Mouse (Mus musculus) liver, postnatal 0 days (tissue): ENCODE measurements around the gene Nps. TPM values are rescaled to one million over a fixed set of nuclear protein-coding genes. Genes with fewer than 3 reads are reported as not detected.

Experiments
- ATAC-seq: fragments of 200-750 bp; cut with Nextera tagmentation; 2 replicates; pipeline ENCODE4 v1.8.0; 2017; ENCODE audit warnings: mild to moderate bottlenecking, moderate library complexity
- DNase-seq: peaks from one replicate; pipeline ENCODE4 v3.0.0-alpha.2; 2016
- H3K27ac ChIP-seq: fragments of 300-500 bp; sonication (generic); 2 replicates; pipeline ENCODE4 v1.5.1; 2014; ENCODE audit warnings: antibody characterized with exemption, moderate library complexity, mild to moderate bottlenecking, low read depth
- H3K27me3 ChIP-seq: fragments of 300-500 bp; sonication (generic); 2 replicates; pipeline ENCODE4 v1.6.1; 2014; ENCODE audit warnings: low read length, control low read depth, mixed read lengths; ENCODE audit not compliant: insufficient read depth
- H3K36me3 ChIP-seq: fragments of 300-500 bp; sonication (generic); replicated peaks from 2 replicates; pipeline ENCODE4 v1.6.1; 2014; ENCODE audit warnings: mild to moderate bottlenecking, control low read depth, low read length, moderate library complexity, mixed read lengths; ENCODE audit not compliant: insufficient read depth
- H3K4me1 ChIP-seq: fragments of 300-500 bp; sonication (generic); 2 replicates; pipeline ENCODE4 v1.6.1; 2014; ENCODE audit warnings: antibody characterized with exemption, mild to moderate bottlenecking, control low read depth; ENCODE audit not compliant: insufficient read depth
- H3K4me2 ChIP-seq: fragments of 300-500 bp; sonication (generic); 2 replicates; pipeline ENCODE4 v1.6.1; 2014; ENCODE audit warnings: low read depth, mild to moderate bottlenecking, low read length, moderate library complexity, mixed read lengths
- H3K4me3 ChIP-seq: fragments of 300-500 bp; sonication (generic); 2 replicates; pipeline ENCODE4 v1.5.1; 2014; ENCODE audit warnings: low read depth, low read length
- H3K9ac ChIP-seq: fragments of 300-500 bp; sonication (generic); replicated peaks from 2 replicates; pipeline ENCODE4 v1.6.1; 2014; ENCODE audit warnings: mild to moderate bottlenecking, moderate library complexity
- H3K9me3 ChIP-seq: fragments of 300-500 bp; sonication (generic); 2 replicates; pipeline ENCODE4 v1.6.1; 2016; ENCODE audit warnings: mild to moderate bottlenecking, control low read depth, low read length, mixed read lengths
- CTCF ChIP-seq: sonication (generic); IDR thresholded peaks from 2 replicates; pipeline ENCODE4 v1.5.1; 2016; ENCODE audit warnings: antibody characterized with exemption, low read depth
- EP300 ChIP-seq: IDR thresholded peaks from 2 replicates; pipeline ENCODE4 v1.6.1; 2016; ENCODE audit warnings: antibody characterized with exemption, low read depth, mild to moderate bottlenecking
- WGBS: fragments of 180-500 bp; shearing (Covaris S2); extraction: QIAGEN DNeasy Blood & Tissue Kit; methylation state at CpG from one replicate; pipeline ENCODE4 v1.1.7; 2014; ENCODE audit not compliant: insufficient replicate concordance; 5-methylcytosine and 5-hydroxymethylcytosine counted together
- polyA plus RNA-seq: library from polyadenylated mRNA; unstranded; fragments of >200 nt; fragmentation: Nextera tagmentation; extraction: Ambion mirVana; gene quantifications from 2 replicates; pipeline ENCODE4 v1.2.1, GENCODE M21; 2015

The Nps gene
- polyA plus RNA-seq, 1 experiment from 2014 or later = 0.08 TPM

DNA sequence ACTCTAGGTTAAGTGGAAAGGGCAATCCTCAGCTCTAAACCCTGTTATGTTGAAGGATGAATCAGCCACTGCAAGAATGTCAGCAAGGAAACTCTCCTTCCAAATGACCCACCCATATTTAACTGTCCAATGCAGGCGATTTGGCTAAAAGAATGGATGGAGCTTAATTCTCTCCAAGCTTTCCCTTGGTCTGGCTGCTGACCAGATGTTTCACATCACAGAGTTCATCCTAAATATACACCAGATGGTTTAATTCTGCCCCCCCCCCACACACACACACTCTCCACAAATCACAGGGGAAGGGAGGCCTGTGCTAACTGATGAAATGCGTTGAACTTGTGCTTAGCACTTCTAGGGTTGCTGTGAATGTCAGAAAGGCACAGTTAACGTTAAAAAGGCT is 21.4 kb upstream of the Nps start:
- H3K9ac ChIP-seq = no peak overlapping the region
- TF ChIP-seq EP300 (no peak), CTCF (no peak)
- WGBS = 66% methylated on average over 3 of the region's 3 CpGs
- H3K4me1 ChIP-seq = no peaks in the 10 kb centered on the region
- no peak overlapping the region for H3K27ac ChIP-seq
- H3K9me3 ChIP-seq = no peaks in the 10 kb centered on the region
- no peak overlapping the region for H3K4me2 ChIP-seq
- ATAC-seq = no peak
- H3K27me3 ChIP-seq = no peaks in the 10 kb centered on the region
- H3K4me3 ChIP-seq = no peak overlapping the region
- no peak for DNase-seq
- H3K36me3 ChIP-seq = no peaks in the 10 kb centered on the region

DNA sequence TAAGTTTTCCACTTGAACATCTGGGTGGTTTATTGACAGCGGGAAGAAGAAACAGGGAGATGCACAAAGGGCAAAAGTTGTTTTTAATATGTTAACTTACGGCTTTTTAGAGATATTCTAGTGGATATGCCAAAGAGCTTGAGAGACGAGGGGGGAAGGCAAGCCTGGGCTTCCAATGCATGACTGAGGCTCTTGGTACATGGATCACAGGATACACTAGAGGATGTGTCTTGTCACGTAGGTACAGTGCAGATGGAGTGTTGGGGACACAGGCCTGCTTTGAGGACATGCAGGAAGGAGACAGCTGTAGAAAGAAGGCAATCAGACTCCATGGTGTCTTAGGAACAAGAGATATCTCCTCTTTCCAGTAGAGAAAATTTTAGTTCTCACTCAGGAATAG is 19.1 kb upstream of the Nps start:
- DNase-seq (no peak), ATAC-seq (no peak)
- WGBS = 76% methylated on average over 4 of the region's 4 CpGs

DNA sequence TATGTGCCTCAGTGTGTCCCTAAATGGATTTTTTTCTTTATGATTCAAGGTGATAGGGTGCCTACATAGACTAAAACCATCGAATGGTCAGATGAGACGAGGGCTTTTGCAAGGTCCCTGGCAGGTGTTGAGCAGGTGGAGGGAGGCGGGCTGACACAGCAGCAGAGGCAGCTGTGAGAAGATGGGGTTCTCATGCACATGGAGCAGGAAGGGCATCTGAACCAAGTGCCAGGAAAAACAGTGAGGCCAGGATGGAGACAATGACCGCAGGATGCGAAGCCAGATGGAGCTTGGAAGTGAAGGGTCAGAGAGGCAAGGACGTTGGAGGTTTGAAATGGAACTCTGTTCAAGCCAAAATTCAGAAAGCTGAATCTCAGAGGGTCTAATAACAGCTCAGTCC is 18.5 kb upstream of the Nps start:
- TF ChIP-seq CTCF (no peak), EP300 (no peak)
- H3K36me3 ChIP-seq = no peaks in the 10 kb centered on the region
- ATAC-seq = no peak

More for the DNA sequence above, 19.1 kb upstream of the Nps start:
- H3K9ac ChIP-seq = no peak overlapping the region
- H3K27ac ChIP-seq = no peak overlapping the region
- H3K4me2 ChIP-seq = no peak overlapping the region
- H3K4me3 ChIP-seq = no peak overlapping the region
- H3K4me1 ChIP-seq = no peaks in the 10 kb centered on the region
- no peaks in the 10 kb centered on the region for H3K36me3 ChIP-seq
- no peak for TF ChIP-seq EP300
- no peak for TF ChIP-seq CTCF
- no peaks in the 10 kb centered on the region for H3K27me3 ChIP-seq
- no peaks in the 10 kb centered on the region for H3K9me3 ChIP-seq

DNA sequence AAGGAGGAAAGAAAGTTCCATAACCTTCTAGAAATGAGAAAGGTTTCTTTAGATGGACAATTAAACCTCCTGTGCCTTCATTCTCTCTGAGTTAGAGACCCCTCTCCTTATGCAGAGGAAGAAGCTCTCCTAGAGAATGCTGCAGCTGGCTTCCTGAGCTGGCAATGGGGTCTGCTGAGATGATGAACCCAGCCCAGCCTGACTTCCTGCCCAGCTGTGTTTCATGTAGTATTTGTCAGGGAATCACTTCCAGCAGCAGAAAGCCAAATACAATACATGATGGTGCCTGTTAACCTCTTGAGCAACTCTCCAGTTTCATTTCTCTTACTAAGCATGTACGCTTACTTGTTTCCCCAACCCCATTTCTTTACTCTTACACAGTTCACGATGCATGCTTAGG is 17.9 kb upstream of the Nps start:
- DNase-seq (no peak), ATAC-seq (no peak)
- no peaks in the 10 kb centered on the region for H3K4me1 ChIP-seq
- no peak overlapping the region for H3K9ac ChIP-seq
- TF ChIP-seq EP300 (no peak), CTCF (no peak)
- H3K4me2 ChIP-seq = no peak overlapping the region
- no peak overlapping the region for H3K27ac ChIP-seq
- no peaks in the 10 kb centered on the region for H3K36me3 ChIP-seq
- 77% methylated on average over 2 of the region's 2 CpGs for WGBS
- H3K4me3 ChIP-seq = no peak overlapping the region
- no peaks in the 10 kb centered on the region for H3K27me3 ChIP-seq
- H3K9me3 ChIP-seq = no peaks in the 10 kb centered on the region

More for the DNA sequence above, 18.5 kb upstream of the Nps start:
- WGBS = 75% methylated on average over 6 of the region's 6 CpGs
- Histone ChIP-seq H3K4me1 (no peaks in the 10 kb centered on the region), H3K4me2 (no peak overlapping the region), H3K27me3 (no peaks in the 10 kb centered on the region), H3K4me3 (no peak overlapping the region), H3K9ac (no peak overlapping the region), H3K27ac (no peak overlapping the region), H3K9me3 (no peaks in the 10 kb centered on the region)
- DNase-seq = no peak

DNA sequence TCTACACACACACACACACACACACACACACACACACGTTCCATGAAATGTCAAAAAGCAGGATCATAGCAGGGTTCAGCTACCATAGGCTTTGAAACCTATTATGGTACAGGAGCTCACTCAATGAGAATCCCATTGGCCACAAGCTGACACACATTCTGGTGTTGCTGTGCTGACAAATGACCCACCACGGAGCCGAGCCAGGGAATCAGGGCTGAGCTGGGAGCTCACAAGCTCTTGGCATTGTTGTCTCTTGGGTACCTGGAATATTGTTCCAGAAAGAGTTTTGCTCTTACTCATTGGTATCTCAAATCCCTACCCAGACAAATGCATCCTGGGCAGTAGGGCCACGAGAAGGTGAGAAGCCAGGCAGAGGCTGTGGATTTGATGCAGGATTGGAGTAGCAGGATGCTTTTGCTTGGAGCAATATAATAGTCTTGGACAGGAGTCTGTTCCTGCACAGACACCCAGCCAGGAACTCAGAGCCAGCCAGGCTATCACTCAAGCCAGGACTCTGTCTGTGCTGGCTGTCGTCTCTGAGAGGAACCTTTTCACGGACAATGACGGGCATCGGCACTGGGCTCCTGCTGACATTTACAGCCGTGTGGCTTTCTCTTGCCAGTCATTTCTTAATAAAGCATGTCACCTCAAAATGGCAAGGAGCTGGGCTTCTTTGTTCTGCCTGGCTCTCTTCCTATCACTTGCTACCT is 14.2 kb upstream of the Nps start:
- H3K9ac ChIP-seq = no peak overlapping the region
- H3K27ac ChIP-seq = no peak overlapping the region
- no peak overlapping the region for H3K4me3 ChIP-seq
- WGBS = 77% methylated on average over 9 of the region's 9 CpGs
- ATAC-seq (no peak), DNase-seq (no peak)
- H3K36me3 ChIP-seq = no peaks in the 10 kb centered on the region
- no peaks in the 10 kb centered on the region for H3K9me3 ChIP-seq
- TF ChIP-seq CTCF (no peak), EP300 (no peak)
- no peaks in the 10 kb centered on the region for H3K27me3 ChIP-seq
- no peaks in the 10 kb centered on the region for H3K4me1 ChIP-seq
- no peak overlapping the region for H3K4me2 ChIP-seq

DNA sequence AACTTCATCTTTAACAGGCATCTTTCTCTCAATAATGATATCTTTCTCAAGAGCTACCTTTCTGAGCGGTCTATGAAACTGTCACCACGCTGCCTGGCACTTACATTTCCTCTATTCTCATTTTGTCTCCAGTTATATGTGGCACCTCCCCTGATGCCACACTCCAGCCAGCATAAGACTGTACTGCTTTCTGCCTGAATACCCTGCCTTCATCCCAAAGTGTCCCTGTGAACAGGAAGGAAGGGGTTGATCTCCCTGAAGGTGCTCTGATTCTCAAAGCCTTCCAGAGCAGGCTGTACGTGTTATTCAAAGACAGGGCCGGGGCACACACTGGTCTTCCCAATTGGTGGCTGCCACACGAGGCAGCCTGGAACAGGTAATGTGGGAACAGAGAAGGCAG is 12.1 kb upstream of the Nps start:
- H3K36me3 ChIP-seq = no peaks in the 10 kb centered on the region
- H3K9me3 ChIP-seq = no peaks in the 10 kb centered on the region
- TF ChIP-seq CTCF (no peak), EP300 (no peak)
- DNase-seq = no peak
- WGBS = 80% methylated on average over 5 of the region's 5 CpGs
- no peak for ATAC-seq
- H3K4me2 ChIP-seq = no peak overlapping the region
- H3K4me1 ChIP-seq = no peaks in the 10 kb centered on the region
- no peak overlapping the region for H3K9ac ChIP-seq
- no peak overlapping the region for H3K4me3 ChIP-seq
- no peak overlapping the region for H3K27ac ChIP-seq
- H3K27me3 ChIP-seq = no peaks in the 10 kb centered on the region

DNA sequence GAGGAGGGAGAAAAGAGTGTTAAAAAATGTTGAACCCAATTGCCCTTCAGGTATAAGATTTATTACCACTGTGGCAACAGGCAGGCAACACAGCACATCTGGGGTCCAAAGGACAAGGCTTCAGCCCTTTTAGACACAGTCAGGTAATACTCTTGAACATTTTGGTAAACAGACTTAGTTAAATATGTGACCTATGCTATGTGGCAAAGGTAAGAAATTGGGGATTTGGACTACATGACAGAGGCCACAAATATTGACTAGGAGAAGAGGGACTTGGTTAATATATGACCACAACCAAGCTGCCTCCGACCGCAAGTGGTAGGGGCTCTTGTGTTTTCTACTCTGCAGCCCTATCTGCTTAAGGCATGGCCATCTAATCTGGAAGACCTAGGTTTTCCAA is 5.3 kb upstream of the Nps start:
- Histone ChIP-seq H3K4me2 (peak overlapping the region; percentile 56), H3K9ac (no peak overlapping the region), H3K4me1 (peaks cover 3% of the 10 kb centered on the region; the same call in 1 of the 2 replicates), H3K27ac (peak overlapping the region; percentile 89), H3K9me3 (no peaks in the 10 kb centered on the region), H3K27me3 (no peaks in the 10 kb centered on the region), H3K4me3 (no peak overlapping the region), H3K36me3 (no peaks in the 10 kb centered on the region)
- ATAC-seq (peak; percentile 96), DNase-seq (peak; percentile 19)
- WGBS = 72% methylated on average over 2 of the region's 2 CpGs
- TF ChIP-seq EP300 (peak; percentile 61), CTCF (no peak)
